Mouse (Mus musculus): ENCODE data around the gene Arhgdig. TPM values are rescaled to one million over a fixed set of nuclear protein-coding genes. Genes with fewer than 3 reads are reported as not detected.
A peak's percentile ranks its signal among the peaks of the same experiment; 100 is the strongest.

Arhgdig gene
- total and polyA plus RNA-seq, 3 experiments: 76.3 to 97.0 TPM; not detected in 1

DNA sequence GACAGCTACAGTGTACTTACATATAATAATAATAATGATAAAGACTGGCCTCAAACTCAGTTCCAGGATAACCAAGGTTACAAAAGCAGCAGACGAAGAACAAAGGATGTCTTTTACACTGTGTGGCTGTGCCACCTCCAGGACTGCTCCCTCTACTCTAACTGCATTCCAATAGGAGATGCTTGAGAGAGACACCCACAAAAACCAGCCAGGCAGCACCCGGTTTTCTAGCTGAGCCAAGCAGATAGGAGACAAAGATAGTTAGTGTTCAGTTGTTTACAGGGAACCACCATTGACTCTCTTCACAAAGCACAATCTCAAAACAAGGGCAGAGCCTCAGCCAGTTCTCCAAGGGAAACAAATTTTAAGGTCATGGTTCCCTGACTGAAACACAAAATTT, 32.0 kb upstream of the Arhgdig start:
- peaks cover 17 to 42% of the 10 kb centered on the region in 2 experiments for H3K4me1 ChIP-seq (ENCODE audit: control insufficient read depth in 1 of 2, insufficient read depth in 2 of 2, low read length in 2 of 2)
- no peaks in the 10 kb centered on the region for H3K9me3 ChIP-seq (replicated peaks; ENCODE audit: insufficient read depth, low read length)
- H3K4me3 ChIP-seq (ENCODE audit: control insufficient read depth in 1 of 2, insufficient read depth in 1 of 2, low read depth in 2 of 2, low read length in 2 of 2): peak overlapping the region in 1 of 2 experiments; percentile 34; a peak in 2 of 4 replicates
- no peaks in the 10 kb centered on the region for H3K79me2 ChIP-seq (ENCODE audit: control insufficient read depth, insufficient read depth, low read length, poor library complexity)
- no peaks in the 10 kb centered on the region for H3K27me3 ChIP-seq (ENCODE audit: control insufficient read depth in 1 of 2, insufficient read depth in 2 of 2, low read length in 2 of 2)
- TF ChIP-seq MXI1 (IDR thresholded peaks at IDR 0.05; ENCODE audit: low read depth, low read length) (no peak; the same call in 1 of the 2 replicates), MAX (IDR thresholded peaks at IDR 0.05; ENCODE audit: low read length) (0 out of 2 replicates have a peak, but pooled peaks have one; percentile 34), HCFC1 (IDR thresholded peaks at IDR 0.05; ENCODE audit: low read depth, low read length) (0 out of 2 replicates have a peak, but pooled peaks have one; percentile 4), ZMIZ1 (IDR thresholded peaks at IDR 0.05; ENCODE audit: low read depth, low read length) (no peak), ZNF384 (IDR thresholded peaks at IDR 0.05; ENCODE audit: low read depth, low read length) (no peak), CHD1 (IDR thresholded peaks at IDR 0.05; ENCODE audit: low read depth, low read length) (0 out of 2 replicates have a peak, but pooled peaks have one; percentile 22)
- peak; percentile 51 for DNase-seq (ENCODE audit: low read depth, low spot score)
- peaks cover 0 to 34% of the 10 kb centered on the region in 2 experiments; a peak in 2 of 4 replicates for H3K36me3 ChIP-seq (ENCODE audit: control insufficient read depth in 1 of 2, insufficient read depth in 2 of 2, low read length in 2 of 2)
- H3K9ac ChIP-seq (ENCODE audit: control insufficient read depth, low read depth, low read length, poor library complexity, severe bottlenecking): peak overlapping the region; percentile 17; the same call in 1 of the 2 replicates
- peak overlapping the region; percentile 93 for H3K27ac ChIP-seq (ENCODE audit: control insufficient read depth, low read depth, low read length)

DNA sequence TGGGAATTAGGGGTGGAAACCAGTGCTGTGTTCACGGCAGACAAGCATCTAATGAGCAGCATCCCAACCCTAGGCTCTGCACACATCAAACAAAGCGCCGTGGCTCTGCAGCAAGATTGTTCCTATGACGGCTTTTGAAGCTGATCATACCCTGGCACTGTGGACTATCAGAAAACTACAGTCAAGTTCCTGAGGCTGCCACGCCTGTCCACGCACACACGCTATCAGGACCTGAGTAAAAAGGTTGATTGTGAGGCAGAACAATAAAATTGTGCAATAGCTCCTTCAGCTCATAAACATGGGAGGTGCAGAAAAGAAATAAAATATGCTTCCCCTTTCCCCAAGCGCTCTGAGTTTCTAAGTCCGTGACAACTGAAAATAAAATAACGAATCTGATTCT, 30.1 kb upstream of the Arhgdig start:
- Histone ChIP-seq H3K27me3 (ENCODE audit: control insufficient read depth in 1 of 2, insufficient read depth in 2 of 2, low read length in 2 of 2) (no peaks in the 10 kb centered on the region), H3K27ac (ENCODE audit: control insufficient read depth, low read depth, low read length) (peak overlapping the region; percentile 28), H3K9me3 (replicated peaks; ENCODE audit: insufficient read depth, low read length) (no peaks in the 10 kb centered on the region), H3K9ac (ENCODE audit: control insufficient read depth, low read depth, low read length, poor library complexity, severe bottlenecking) (peak overlapping the region; percentile 32; the same call in 1 of the 2 replicates), H3K79me2 (ENCODE audit: control insufficient read depth, insufficient read depth, low read length, poor library complexity) (no peaks in the 10 kb centered on the region), H3K4me1 (ENCODE audit: control insufficient read depth in 1 of 2, insufficient read depth in 2 of 2, low read length in 2 of 2) (peaks cover 19 to 42% of the 10 kb centered on the region in 2 experiments), H3K4me3 (ENCODE audit: control insufficient read depth in 1 of 2, insufficient read depth in 1 of 2, low read depth in 2 of 2, low read length in 2 of 2) (peak overlapping the region in 1 of 2 experiments; percentile 33; a peak in 3 of 4 replicates), H3K36me3 (ENCODE audit: control insufficient read depth in 1 of 2, insufficient read depth in 2 of 2, low read length in 2 of 2) (peaks cover 0 to 32% of the 10 kb centered on the region in 2 experiments; a peak in 2 of 4 replicates)
- TF ChIP-seq EP300 (IDR thresholded peaks at IDR 0.05; ENCODE audit: low read depth in 1 of 2, low read length in 2 of 2): peak; percentile 37 to 65
- 0 out of 2 replicates have a peak, but pooled peaks have one; percentile 7 for TF ChIP-seq TCF12 (IDR thresholded peaks at IDR 0.05; ENCODE audit: low read depth, low read length)
- peak; percentile 15; the same call in 1 of the 2 replicates for TF ChIP-seq TAL1 (IDR thresholded peaks at IDR 0.05; ENCODE audit: low read length)
- no peak for TF ChIP-seq POLR2AphosphoS5 (IDR thresholded peaks at IDR 0.05; ENCODE audit: borderline replicate concordance, low read depth, low read length)
- no peak for TF ChIP-seq JUND (IDR thresholded peaks at IDR 0.05; ENCODE audit: low read depth, low read length)
- 0 out of 2 replicates have a peak, but pooled peaks have one; percentile 1 for TF ChIP-seq BHLHE40 (IDR thresholded peaks at IDR 0.05; ENCODE audit: borderline replicate concordance, low read depth, low read length)
- TF ChIP-seq ETS1 (IDR thresholded peaks at IDR 0.05; ENCODE audit: low read depth, low read length): 0 out of 2 replicates have a peak, but pooled peaks have one; percentile 11
- no peak for TF ChIP-seq ZC3H11A (IDR thresholded peaks at IDR 0.05; ENCODE audit: low read depth, low read length)
- TF ChIP-seq GATA1 (IDR thresholded peaks at IDR 0.05; ENCODE audit: low read depth, low read length): peak; percentile 37
- DNase-seq (ENCODE audit: low read depth, low spot score): peak; percentile 75
